8 mouse cellular contexts compared by ENCODE assay signal in genomic region chr19:37690716-37691115, GRCm38 (mm10). TPM values are rescaled to one million over a fixed set of nuclear protein-coding genes. Genes with fewer than 3 reads are reported as not detected.
DNase-seq lines count a peak whose midpoint lies in the region; ATAC-seq and TF ChIP-seq lines count a peak whose summit lies in the region.

No protein-coding gene starts in this region.

- peak; percentile 29; the same call in 1 of the 2 replicates for TF ChIP-seq CTCF in brain, embryonic 14.5 days (IDR thresholded peaks at IDR 0.05; ENCODE audit: borderline replicate concordance, extremely low read depth, insufficient read depth, insufficient read length)

- H3K9me3 ChIP-seq in heart, embryonic 15.5 days (replicated peaks) = no peaks in the 10 kb centered on the region
- no peaks in the 10 kb centered on the region for H3K9me3 ChIP-seq in hindbrain, embryonic 10.5 days
- no peaks in the 10 kb centered on the region for H3K9me3 ChIP-seq in midbrain, embryonic 12.5 days

- WGBS in heart, embryonic 15.5 days = 7% methylated on average over 29 of the region's 29 CpGs
- 3% methylated on average over 29 of the region's 29 CpGs for WGBS in hindbrain, embryonic 10.5 days
- 2% methylated on average over 29 of the region's 29 CpGs for WGBS in midbrain, embryonic 12.5 days

- TF ChIP-seq POLR2A in brain, embryonic 14.5 days (IDR thresholded peaks at IDR 0.05; ENCODE audit: borderline replicate concordance, extremely low read depth, insufficient read depth, insufficient read length, poor library complexity, severe bottlenecking) = no peak

- no peaks in the 10 kb centered on the region for H3K36me3 ChIP-seq in heart, embryonic 15.5 days
- H3K36me3 ChIP-seq in hindbrain, embryonic 10.5 days = no peaks in the 10 kb centered on the region
- no peaks in the 10 kb centered on the region for H3K36me3 ChIP-seq in midbrain, embryonic 12.5 days

- peaks cover 100% of the 10 kb centered on the region for H3K27me3 ChIP-seq in heart, embryonic 15.5 days
- H3K27me3 ChIP-seq in hindbrain, embryonic 10.5 days (ENCODE audit: insufficient read depth, poor library complexity, severe bottlenecking) = peaks cover 100% of the 10 kb centered on the region
- peaks cover 100% of the 10 kb centered on the region for H3K27me3 ChIP-seq in midbrain, embryonic 12.5 days

- no peak overlapping the region for H3K9ac ChIP-seq in heart, embryonic 15.5 days
- H3K9ac ChIP-seq in midbrain, embryonic 12.5 days (replicated peaks) = no peak overlapping the region

- no peak overlapping the region for H3K27ac ChIP-seq in heart, embryonic 15.5 days
- H3K27ac ChIP-seq in hindbrain, embryonic 10.5 days = no peak overlapping the region
- no peak overlapping the region for H3K27ac ChIP-seq in midbrain, embryonic 12.5 days (replicated peaks)

- ATAC-seq in heart, embryonic 15.5 days (replicated peaks; ENCODE audit: insufficient number of reproducible peaks, insufficient read depth, low FRiP score, low read depth) = no peak
- ATAC-seq in midbrain, embryonic 12.5 days (ENCODE audit: low FRiP score, low read depth) = no peak

- no peak for DNase-seq in heart, adult 9 months (ENCODE audit: low spot score in 2 of 2)
- peak; percentile 43 for DNase-seq in brain, embryonic 14.5 days (ENCODE audit: low read depth)
- DNase-seq in hindbrain, embryonic 10.5 days (ENCODE audit: low spot score) = peak; percentile 73
- DNase-seq in frontal cortex, adult 2 months (ENCODE audit: extremely low spot score in 1 of 2, low spot score in 1 of 2) = no peak
- no peak for DNase-seq in MN1 (ENCODE audit: low spot score)
- DNase-seq in cerebellum, postnatal 4 days (ENCODE audit: low spot score in 2 of 2) = no peak

- peak overlapping the region; percentile 26; the same call in 1 of the 2 replicates for H3K4me2 ChIP-seq in heart, embryonic 15.5 days
- peak overlapping the region; percentile 41 for H3K4me2 ChIP-seq in midbrain, embryonic 12.5 days (replicated peaks)

- 0 out of 2 replicates have a peak overlapping the region, but pooled peaks have one; percentile 10 for H3K4me3 ChIP-seq in heart, embryonic 15.5 days
- H3K4me3 ChIP-seq in hindbrain, embryonic 10.5 days = peak overlapping the region; percentile 38
- peak overlapping the region; percentile 15; the same call in 1 of the 2 replicates for H3K4me3 ChIP-seq in midbrain, embryonic 12.5 days

- peaks cover 23% of the 10 kb centered on the region for H3K4me1 ChIP-seq in heart, embryonic 15.5 days (replicated peaks)
- H3K4me1 ChIP-seq in hindbrain, embryonic 10.5 days (replicated peaks) = peaks cover 40% of the 10 kb centered on the region
- H3K4me1 ChIP-seq in midbrain, embryonic 12.5 days = peaks cover 14% of the 10 kb centered on the region

RNA-seq across cellular contexts. Expression of gene Cyp26c1, which starts 5.3 kb away (rescaled TPM):
- not detected in 2 replicates for polyA plus RNA-seq in heart, embryonic 15.5 days (2015; fragmentation: Nextera tagmentation; extraction: Ambion mirVana)
- polyA plus RNA-seq in brain, embryonic 14.5 days (2012; rRNA removed) = not detected in 2 replicates
- 10.0 and 10.1 TPM in 2 replicates for polyA plus RNA-seq in hindbrain, embryonic 10.5 days (2016; fragmentation: Nextera tagmentation; extraction: Ambion mirVana)
- polyA plus RNA-seq in midbrain, embryonic 12.5 days (2016; fragmentation: Nextera tagmentation; extraction: Ambion mirVana) = not detected in 2 replicates
- polyA plus RNA-seq in frontal cortex, adult 2 months (2012; rRNA removed) = not detected in 2 replicates

RNA-seq across cellular contexts. Expression of gene Cyp26a1, which starts 6.9 kb away (rescaled TPM):
- polyA plus RNA-seq in heart, embryonic 15.5 days (2015; fragmentation: Nextera tagmentation; extraction: Ambion mirVana) = 1.7 and 2.1 TPM in 2 replicates
- 0.08 and 0.14 TPM in 2 replicates for polyA plus RNA-seq in brain, embryonic 14.5 days (2012; rRNA removed)
- polyA plus RNA-seq in hindbrain, embryonic 10.5 days (2016; fragmentation: Nextera tagmentation; extraction: Ambion mirVana) = 39.8 and 42.5 TPM in 2 replicates
- 0.19 and 0.46 TPM in 2 replicates for polyA plus RNA-seq in midbrain, embryonic 12.5 days (2016; fragmentation: Nextera tagmentation; extraction: Ambion mirVana)
- polyA plus RNA-seq in frontal cortex, adult 2 months (2012; rRNA removed) = 0.16 and 0.29 TPM in 2 replicates

Comparison
In these comparisons a context has a peak if more than half of its experiments do, and no peak if none do; other contexts are left out.
1. DNase-seq: peak in brain, embryonic 14.5 days (single experiment) and hindbrain, embryonic 10.5 days (single experiment); none in heart, adult 9 months (0 of 2), frontal cortex, adult 2 months (0 of 2), MN1 (single experiment) and cerebellum, postnatal 4 days (0 of 2).
2. RNA of gene Cyp26c1, which starts 5.3 kb away (polyA plus RNA-seq): 10.0 to 10.1 TPM in hindbrain, embryonic 10.5 days; not detected in heart, embryonic 15.5 days, not detected in brain, embryonic 14.5 days, not detected in midbrain, embryonic 12.5 days and not detected in frontal cortex, adult 2 months; every median in the first group is over 10 times any median in the second.
3. RNA of gene Cyp26a1, which starts 6.9 kb away (polyA plus RNA-seq): 39.8 to 42.5 TPM in hindbrain, embryonic 10.5 days; 1.7 to 2.1 TPM in heart, embryonic 15.5 days, 0.19 to 0.46 TPM in midbrain, embryonic 12.5 days, 0.16 to 0.29 TPM in frontal cortex, adult 2 months and 0.08 to 0.14 TPM in brain, embryonic 14.5 days; every median in the first group is over 10 times any median in the second.
4. Peak in every context shown above with its lines, with median percentiles within 50 percentile points of each other: H3K4me3 ChIP-seq.